Mouse (Mus musculus) C2C12 (cell line): Measurements from ENCODE around the gene Cnnm1.

Experiments
- CTCF ChIP-seq: IDR thresholded peaks from one replicate; pipeline ENCODE4 v1.5.1; 2011; ENCODE audit not compliant: control insufficient read depth, insufficient read depth, insufficient read length
- USF1 ChIP-seq: IDR thresholded peaks from one replicate; pipeline ENCODE4 v1.6.1; 2011; ENCODE audit warnings: low read depth, mild to moderate bottlenecking, control low read depth, moderate library complexity

GRCm38 (mm10) chr19:43511621-43512620, 71.7 kb downstream of the Cnnm1 start:
- TF ChIP-seq USF1: peak; percentile 69
- TF ChIP-seq CTCF: no peak
